In the genomic region with DNA sequence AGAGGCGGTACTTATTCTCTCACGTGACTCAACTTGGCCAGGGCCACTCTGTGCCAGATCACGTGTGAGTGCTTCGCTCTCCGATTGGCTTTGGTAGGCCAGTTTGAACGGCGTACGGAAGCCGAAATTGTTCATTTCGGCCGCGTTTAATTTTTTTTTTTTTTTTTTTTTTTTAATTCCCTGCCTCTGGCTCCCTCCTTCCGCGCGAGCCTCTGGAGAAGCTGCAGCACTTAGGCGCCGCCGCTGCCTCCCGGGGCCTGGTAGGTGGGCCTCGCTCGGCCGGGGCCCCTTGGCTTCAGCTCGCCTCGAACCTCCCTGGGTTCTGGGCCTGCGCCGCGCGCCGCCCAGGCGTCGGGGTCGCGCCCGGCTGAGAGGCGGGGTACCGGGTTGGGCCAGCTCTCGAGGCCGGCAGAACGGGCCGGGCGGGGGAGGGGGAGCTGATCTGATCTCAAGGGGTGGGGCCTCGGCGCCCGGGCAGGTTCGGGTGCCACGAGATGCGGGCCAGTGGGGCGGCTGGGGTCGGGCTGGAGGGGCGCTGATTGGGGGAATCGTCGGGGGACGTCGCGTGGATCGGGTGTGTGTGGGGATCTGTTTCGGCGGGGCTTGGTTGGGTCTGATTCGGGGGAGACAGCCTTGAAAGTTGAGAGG, we compare ENCODE assay signal across 8 mouse cellular contexts. TPM values are rescaled to one million over a fixed set of nuclear protein-coding genes. Genes with fewer than 3 reads are reported as not detected.
DNase-seq lines count a peak whose midpoint lies in the region; ATAC-seq lines count a peak whose summit lies in the region.

A gene (plus strand): TSS at position 198 of the 648 bp plus-strand sequence.

- intact Hi-C loops in heart, postnatal 14 days (cut with DNase I): no loop called here

- H3K4me2 ChIP-seq in forebrain, embryonic 14.5 days (ENCODE audit: low read length): peak within 1 kb of the TSS; percentile 96
- H3K4me2 ChIP-seq in neural tube, embryonic 15.5 days: peak within 1 kb of the TSS; percentile 90

- H3K4me3 ChIP-seq in forebrain, embryonic 14.5 days (ENCODE audit: low read depth, low read length): peak within 1 kb of the TSS; percentile 80
- peak within 1 kb of the TSS; percentile 77 for H3K4me3 ChIP-seq in neural tube, embryonic 15.5 days (replicated peaks)

- peak; percentile 100 for DNase-seq in ES-CJ7 (ENCODE audit: low read depth, low spot score)
- DNase-seq in cerebellum, adult 11 months: peak; percentile 85
- peak; percentile 99 for DNase-seq in forebrain, embryonic 14.5 days (ENCODE audit: low spot score)
- peak; percentile 87 to 89 for DNase-seq in heart, postnatal 14 days
- DNase-seq in layer of hippocampus, adult 11-12 months (ENCODE audit: low spot score): peak; percentile 94
- peak; percentile 94 to 96 for DNase-seq in lung, adult 18-20 months
- DNase-seq in testis, postnatal 14 days (ENCODE audit: low spot score): peak; percentile 95

- H3K4me1 ChIP-seq in forebrain, embryonic 14.5 days (ENCODE audit: control insufficient read depth, insufficient read depth, low read length): peaks cover 19% of the 10 kb centered on the region; the same call in 1 of the 2 replicates
- H3K4me1 ChIP-seq in neural tube, embryonic 15.5 days: peaks cover 47% of the 10 kb centered on the region

- H3K9ac ChIP-seq in forebrain, embryonic 14.5 days (ENCODE audit: low read length): peak within 1 kb of the TSS; percentile 93
- H3K9ac ChIP-seq in neural tube, embryonic 15.5 days (replicated peaks): peak within 1 kb of the TSS; percentile 84

- ATAC-seq in forebrain, embryonic 14.5 days: peak; percentile 94
- ATAC-seq in neural tube, embryonic 15.5 days (ENCODE audit: low FRiP score): peak; percentile 92

- peak within 1 kb of the TSS; percentile 99 for H3K27ac ChIP-seq in forebrain, embryonic 14.5 days (ENCODE audit: low read depth, low read length)
- H3K27ac ChIP-seq in neural tube, embryonic 15.5 days (replicated peaks): peak within 1 kb of the TSS; percentile 98

- under 1% methylated on average over 59 of the region's 59 CpGs for WGBS in forebrain, embryonic 14.5 days
- under 1% methylated on average over 59 of the region's 59 CpGs for WGBS in neural tube, embryonic 15.5 days

- H3K9me3 ChIP-seq in forebrain, embryonic 14.5 days (replicated peaks; ENCODE audit: control insufficient read depth, low read length): no peaks in the 10 kb centered on the region
- H3K9me3 ChIP-seq in neural tube, embryonic 15.5 days (replicated peaks): no peaks in the 10 kb centered on the region

- H3K27me3 ChIP-seq in forebrain, embryonic 14.5 days (replicated peaks; ENCODE audit: control insufficient read depth, insufficient read depth, low read length): no peaks in the 10 kb centered on the region
- no peaks in the 10 kb centered on the region for H3K27me3 ChIP-seq in neural tube, embryonic 15.5 days (replicated peaks)

- H3K36me3 ChIP-seq in forebrain, embryonic 14.5 days (ENCODE audit: control insufficient read depth, insufficient read depth, low read length): peaks cover 33% of the 10 kb centered on the region
- peaks cover 29% of the 10 kb centered on the region for H3K36me3 ChIP-seq in neural tube, embryonic 15.5 days

RNA-seq across cellular contexts. Expression of the gene that starts here (rescaled TPM):
- 27.8 and 36.8 TPM in 2 replicates for polyA plus RNA-seq in forebrain, embryonic 14.5 days (2014; fragmentation: Nextera tagmentation; extraction: Ambion mirVana)
- total RNA-seq in heart, postnatal 14 days (2021): 10 to 100 TPM; 28.0 to 42.2 TPM
- 54.9 and 55.5 TPM in 2 replicates for polyA plus RNA-seq in neural tube, embryonic 15.5 days (2015; fragmentation: Nextera tagmentation; extraction: Ambion mirVana)

Comparison
In these comparisons a context has a peak if more than half of its experiments do, and no peak if none do; other contexts are left out.
1. Peak in every context shown above with its lines: DNase-seq, ATAC-seq, H3K4me3 ChIP-seq and H3K27ac ChIP-seq.